Mouse (Mus musculus) olfactory bulb, adult 2 months (tissue): ENCODE data around the gene Abhd2. TPM values are rescaled to one million over a fixed set of nuclear protein-coding genes. Genes with fewer than 3 reads are reported as not detected.
A peak's percentile ranks its signal among the peaks of the same experiment; 100 is the strongest.

ENCODE experiments used
- H3K27ac ChIP-seq: fragments of 200-500 bp; 2 replicates; pipeline ENCODE4 v1.5.1; 2012; ENCODE audit warnings: low read depth, low read length; ENCODE audit not compliant: insufficient read depth
- H3K4me1 ChIP-seq: fragments of 200-500 bp; 2 replicates; pipeline ENCODE4 v1.6.1; 2012; ENCODE audit warnings: low read length; ENCODE audit not compliant: control insufficient read depth, insufficient read depth
- H3K4me3 ChIP-seq: fragments of 200-500 bp; 2 replicates; pipeline ENCODE4 v1.5.1; 2012; ENCODE audit warnings: mild to moderate bottlenecking, low read depth, low read length, moderate library complexity; ENCODE audit not compliant: insufficient read depth
- CTCF ChIP-seq: fragments of 200-500 bp; IDR thresholded peaks from 2 replicates; pipeline ENCODE4 v1.5.1; 2012; ENCODE audit warnings: low read depth, mild to moderate bottlenecking, low read length, moderate library complexity; ENCODE audit not compliant: insufficient read depth
- POLR2A ChIP-seq: fragments of 200-500 bp; IDR thresholded peaks from 2 replicates; pipeline ENCODE4 v1.6.1; 2012; ENCODE audit warnings: mild to moderate bottlenecking, low read depth, low read length, moderate library complexity; ENCODE audit not compliant: insufficient read depth
- WGBS: fragments of 180-500 bp; shearing (Covaris S2); methylation state at CpG from one replicate; pipeline ENCODE4 v1.1.7; 2018; 5-methylcytosine and 5-hydroxymethylcytosine counted together
- polyA plus RNA-seq: library from polyadenylated mRNA; stranded (reverse); fragments of >200 nt; gene quantifications from 2 replicates; pipeline ENCODE4 v1.2.4, GENCODE M21; 2012; ENCODE audit warnings: low replicate concordance; ENCODE audit not compliant: missing spikeins, insufficient read depth, insufficient read length

The Abhd2 gene
- polyA plus RNA-seq, 1 experiment = not detected

DNA sequence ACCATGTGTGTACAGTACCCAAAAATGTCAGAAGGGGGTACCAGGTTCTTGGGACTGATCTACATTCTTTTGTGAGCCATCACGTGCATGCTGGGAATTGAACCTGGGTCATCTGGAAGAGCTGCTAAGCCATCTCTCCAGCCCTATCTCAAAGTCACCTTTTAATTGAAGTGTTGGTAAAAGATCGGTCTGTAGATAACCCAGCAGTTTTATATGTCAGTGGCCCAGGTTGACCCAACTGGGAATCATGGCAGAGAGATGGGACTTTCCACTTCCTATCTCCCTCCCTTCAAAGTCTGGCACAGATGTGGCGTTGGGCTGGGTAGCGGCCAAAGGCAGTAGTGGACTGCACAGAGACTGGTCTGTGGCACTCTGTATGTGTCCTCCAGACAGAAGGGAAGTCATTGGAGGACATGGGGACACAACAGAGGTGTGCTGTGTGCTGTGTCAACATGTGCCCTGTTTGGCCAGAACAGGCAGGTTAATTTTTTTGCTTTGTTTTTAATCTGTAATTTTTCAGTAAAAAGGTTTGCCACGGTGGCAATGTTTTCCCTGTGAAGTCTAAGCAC, 38.5 kb downstream of the Abhd2 start:
- TF ChIP-seq CTCF = no peak
- no peak for TF ChIP-seq POLR2A

DNA sequence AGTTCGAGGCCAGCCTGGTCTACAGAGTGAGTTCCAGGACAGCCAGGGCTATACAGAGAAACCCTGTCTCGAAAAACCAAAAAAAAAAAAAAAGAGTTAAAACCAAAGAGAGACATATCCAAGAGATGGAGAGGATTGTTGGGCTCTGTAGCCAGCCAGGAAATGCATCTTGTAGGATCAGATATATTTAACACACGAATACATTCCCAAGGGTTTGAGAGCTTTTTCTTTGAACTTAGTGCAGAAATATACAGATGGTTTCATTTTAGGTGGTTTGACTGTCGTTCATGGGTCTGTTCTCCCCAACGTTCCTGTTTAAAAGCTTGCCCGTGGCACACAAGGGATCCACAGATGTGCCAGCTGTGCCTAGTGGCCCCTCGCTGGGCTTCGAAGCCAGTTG, 39.2 kb downstream of the Abhd2 start:
- Histone ChIP-seq H3K4me3 (no peak overlapping the region), H3K27ac (peak overlapping the region; percentile 90), H3K4me1 (peaks cover 57% of the 10 kb centered on the region)
- WGBS = 43% methylated on average over 8 of the region's 8 CpGs
- TF ChIP-seq CTCF = no peak
- no peak for TF ChIP-seq POLR2A

More for the DNA sequence above, 38.5 kb downstream of the Abhd2 start:
- H3K4me3 ChIP-seq = no peak overlapping the region
- H3K27ac ChIP-seq = no peak overlapping the region
- peaks cover 54% of the 10 kb centered on the region for H3K4me1 ChIP-seq
- WGBS = 86% methylated on average over 5 of the region's 5 CpGs

DNA sequence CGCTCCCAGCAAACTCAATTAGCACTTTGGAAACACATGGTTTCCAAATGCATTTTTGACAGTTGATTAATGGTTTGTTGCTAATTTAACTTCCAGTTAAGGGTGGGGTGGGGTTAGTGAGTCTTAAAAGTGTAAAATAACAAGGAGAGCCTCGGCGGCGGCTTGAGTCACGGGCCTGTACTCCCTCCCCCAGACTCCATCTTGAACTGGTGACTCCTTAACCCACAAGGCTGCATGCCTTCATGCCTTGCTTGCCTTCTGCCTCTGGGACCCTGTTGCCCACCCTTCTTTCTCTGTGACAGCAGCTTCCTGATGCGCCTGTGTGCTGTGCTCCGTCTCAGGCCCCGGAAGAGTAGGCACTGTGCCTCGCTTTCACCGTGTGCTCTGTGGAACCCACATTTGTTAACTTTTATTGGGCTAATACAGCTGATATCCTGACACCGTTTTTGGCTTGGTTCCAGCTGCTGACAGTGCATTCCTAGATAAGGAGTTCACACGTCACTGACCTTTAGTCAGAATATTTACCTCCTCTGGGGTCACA, 40.6 kb downstream of the Abhd2 start:
- Histone ChIP-seq H3K4me3 (no peak overlapping the region), H3K4me1 (peaks cover 58% of the 10 kb centered on the region), H3K27ac (peak overlapping the region; percentile 69)
- TF ChIP-seq POLR2A (no peak), CTCF (no peak)
- 24% methylated on average over 12 of the region's 12 CpGs for WGBS

DNA sequence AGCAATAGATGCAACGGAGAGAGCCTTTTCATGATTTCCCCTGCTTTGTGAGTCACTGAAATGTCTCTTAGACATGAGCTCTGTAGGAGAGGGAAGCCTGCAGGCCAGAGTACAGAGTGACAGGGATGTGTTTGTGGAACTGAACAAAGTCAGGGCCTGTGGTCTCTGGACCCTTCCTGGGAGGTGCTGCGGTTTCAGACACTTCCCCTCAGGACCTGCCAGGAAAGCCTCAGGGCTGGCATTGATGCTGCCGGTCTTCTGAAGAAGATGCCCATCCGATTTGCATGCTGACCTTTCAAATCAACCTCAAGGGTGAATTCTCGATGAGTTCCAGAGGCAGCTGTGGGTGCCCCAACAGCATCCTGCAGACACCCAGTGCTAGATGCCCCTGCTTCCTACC, 41.5 kb downstream of the Abhd2 start:
- TF ChIP-seq POLR2A = no peak
- no peak for TF ChIP-seq CTCF
- Histone ChIP-seq H3K4me1 (peaks cover 48% of the 10 kb centered on the region), H3K27ac (0 out of 2 replicates have a peak overlapping the region, but pooled peaks have one; percentile 20), H3K4me3 (no peak overlapping the region)
- 68% methylated on average over 5 of the region's 5 CpGs for WGBS

DNA sequence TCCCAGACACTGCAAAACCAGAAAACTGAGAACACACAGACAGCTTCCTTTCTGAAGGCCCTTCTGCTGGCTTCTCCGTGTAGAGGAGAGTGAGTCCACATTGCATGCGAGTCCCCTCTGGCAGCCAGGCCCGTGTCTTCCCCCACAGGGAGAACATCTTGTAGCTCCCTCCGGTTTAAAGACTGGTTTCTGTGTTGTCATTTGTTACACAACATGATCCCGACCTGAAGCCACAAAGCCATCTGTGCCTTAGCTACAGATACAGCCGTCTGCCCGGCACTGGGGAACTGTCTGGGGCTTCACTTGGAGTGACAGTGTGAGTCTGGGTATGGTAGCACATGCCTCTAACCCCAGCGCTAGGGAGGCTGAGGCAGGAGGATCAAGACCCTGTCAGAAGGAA, 42.1 kb downstream of the Abhd2 start:
- Histone ChIP-seq H3K4me1 (peaks cover 46% of the 10 kb centered on the region), H3K27ac (peak overlapping the region; percentile 25; the same call in 1 of the 2 replicates), H3K4me3 (no peak overlapping the region)
- 47% methylated on average over 8 of the region's 8 CpGs for WGBS
- TF ChIP-seq POLR2A = no peak
- TF ChIP-seq CTCF = no peak

DNA sequence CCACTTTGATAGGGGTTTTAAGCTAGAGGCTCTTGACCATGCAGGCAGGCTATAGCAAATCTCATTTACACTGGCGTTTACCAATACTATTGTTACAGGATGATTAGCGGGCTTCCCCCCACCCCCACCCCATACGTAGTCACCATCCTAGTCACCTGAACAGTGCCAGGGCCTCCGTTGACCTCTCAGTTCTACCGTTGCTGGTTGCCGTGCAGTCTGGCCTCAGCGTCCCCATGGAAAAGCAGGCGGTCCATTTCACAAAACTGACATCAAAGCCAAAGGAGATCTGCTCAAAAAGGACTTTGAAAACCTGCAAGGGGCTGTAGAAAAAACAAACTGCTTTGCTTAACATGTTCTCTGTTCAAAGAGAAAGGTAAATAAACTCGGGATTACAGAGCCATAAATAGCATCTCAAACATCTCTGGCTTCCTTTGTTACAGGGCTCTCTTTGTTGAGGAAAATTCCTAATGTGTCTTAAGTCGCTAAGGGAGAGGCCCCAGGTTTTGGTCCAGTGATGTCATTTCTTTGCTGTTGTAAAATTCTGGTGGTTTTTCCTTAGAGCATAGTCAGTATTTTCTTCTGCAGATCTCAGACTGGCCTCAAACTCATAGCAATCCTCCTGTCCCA, 43.2 kb downstream of the Abhd2 start:
- no peak for TF ChIP-seq CTCF
- no peak for TF ChIP-seq POLR2A
- Histone ChIP-seq H3K4me1 (peaks cover 46% of the 10 kb centered on the region), H3K27ac (no peak overlapping the region), H3K4me3 (no peak overlapping the region)
- WGBS = 56% methylated on average over 10 of the region's 10 CpGs

DNA sequence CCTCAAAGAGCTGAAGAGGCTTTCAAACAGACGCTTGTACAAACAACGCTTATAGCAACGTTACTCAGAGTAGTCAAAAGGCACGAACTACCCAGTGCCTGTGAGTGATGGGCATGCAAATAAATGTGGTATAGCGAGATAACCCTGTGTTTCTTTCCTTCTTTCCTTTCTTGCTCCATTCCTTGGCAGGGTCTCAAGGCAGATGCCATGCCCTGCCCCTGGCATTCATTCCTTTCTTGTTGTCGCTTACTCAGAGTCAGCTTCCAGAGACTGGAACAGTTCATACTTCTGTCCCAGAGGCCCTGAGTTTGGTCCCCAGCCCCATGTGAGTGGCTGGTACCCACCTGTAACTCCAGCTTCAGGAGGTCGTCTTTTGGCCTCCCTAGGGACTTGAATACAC, 44.6 kb downstream of the Abhd2 start:
- no peak overlapping the region for H3K4me3 ChIP-seq
- no peak overlapping the region for H3K27ac ChIP-seq
- 79% methylated on average over 7 of the region's 7 CpGs for WGBS
- H3K4me1 ChIP-seq = peaks cover 43% of the 10 kb centered on the region
- TF ChIP-seq CTCF (no peak), POLR2A (no peak)

DNA sequence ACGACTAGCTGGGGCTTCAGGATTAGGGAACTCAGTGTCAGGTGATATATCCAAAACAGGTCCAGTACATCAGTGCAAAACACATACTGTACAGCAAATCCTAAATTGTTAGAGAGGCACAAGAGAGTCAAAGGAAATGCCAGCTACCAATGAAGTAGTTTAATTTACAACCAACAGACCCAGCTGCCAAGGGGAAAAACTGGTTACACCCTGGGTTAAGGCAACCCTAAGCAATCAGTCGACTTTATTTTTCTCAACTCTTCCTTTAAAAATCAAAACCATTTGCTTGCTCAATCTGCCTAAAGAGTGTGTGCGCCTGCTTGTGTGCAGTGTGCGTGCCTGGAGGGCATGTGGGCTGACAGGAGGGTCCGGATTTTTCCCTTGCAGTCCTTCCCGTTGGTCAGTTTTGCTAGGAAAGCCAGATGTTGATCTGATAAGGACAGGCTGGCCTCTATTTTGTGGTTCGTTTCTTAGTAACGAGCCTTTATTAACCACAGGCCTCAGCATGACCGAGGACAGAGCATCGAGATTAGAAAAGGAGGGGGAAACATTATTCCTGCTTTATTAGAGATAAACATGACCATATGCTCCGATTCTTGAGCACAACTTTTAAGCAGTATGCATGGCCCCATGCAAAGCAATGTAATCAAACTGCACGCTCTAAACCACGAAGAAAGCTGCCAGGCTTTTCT, 45.3 kb downstream of the Abhd2 start:
- TF ChIP-seq POLR2A (no peak), CTCF (no peak)
- WGBS = 74% methylated on average over 13 of the region's 13 CpGs
- no peak overlapping the region for H3K4me3 ChIP-seq
- no peak overlapping the region for H3K27ac ChIP-seq
- peaks cover 37% of the 10 kb centered on the region for H3K4me1 ChIP-seq

DNA sequence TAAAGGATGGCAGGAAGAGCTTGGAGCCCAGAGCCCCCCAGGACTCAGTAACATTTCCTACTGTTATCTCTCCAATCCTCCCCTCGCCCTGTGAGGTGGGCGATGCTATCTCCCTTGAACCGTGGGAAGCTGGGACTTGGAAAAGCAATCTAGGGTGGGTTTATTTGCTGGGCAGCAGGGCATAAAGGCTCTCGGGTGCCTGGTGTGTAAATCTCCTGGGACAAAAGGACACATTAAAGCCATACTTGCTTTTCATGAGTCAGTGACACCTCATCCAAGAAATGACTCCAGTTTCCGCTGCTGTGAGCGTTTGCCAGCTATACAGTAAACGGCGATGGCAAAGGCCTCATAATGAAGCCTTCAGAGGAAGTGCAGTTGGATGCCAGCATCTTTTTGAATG, 50.9 kb downstream of the Abhd2 start:
- TF ChIP-seq POLR2A = no peak
- no peak for TF ChIP-seq CTCF
- Histone ChIP-seq H3K4me3 (no peak overlapping the region), H3K27ac (peak overlapping the region; percentile 56), H3K4me1 (peaks cover 19% of the 10 kb centered on the region)
- WGBS = 47% methylated on average over 8 of the region's 8 CpGs
